ENCODE assay signal across 26 mouse cellular contexts in the genomic region with DNA sequence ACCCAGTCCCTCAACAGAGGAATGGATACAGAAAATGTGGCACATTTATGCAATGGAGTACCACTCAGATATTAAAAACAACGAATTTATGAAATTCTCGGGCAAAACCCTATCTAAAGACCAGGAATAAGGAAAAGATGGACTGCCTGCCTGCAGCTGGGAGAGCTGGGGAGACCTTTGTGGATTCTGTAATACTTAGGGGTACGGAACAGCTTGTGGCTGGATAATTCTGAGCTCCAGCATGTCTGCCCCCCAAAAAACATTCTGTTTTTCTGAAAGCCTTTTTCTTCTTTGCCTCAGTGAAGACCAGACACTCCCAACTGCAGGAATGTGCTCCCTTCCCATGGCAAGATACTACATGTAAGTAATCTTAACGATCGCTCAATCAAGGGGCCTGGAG. TPM values are rescaled to one million over a fixed set of nuclear protein-coding genes. Genes with fewer than 3 reads are reported as not detected.
"Had no signal": no experiment of that assay in that cellular context is flagged by ENCODE, and none has a peak within 500 bp of the region (broad histone marks: within the 10 kb centered on the region; RNA-seq: fewer than 3 reads in every experiment).

A gene (plus strand): TSS at position 301 of the 400 bp plus-strand sequence.

- DNase-seq: retina, postnatal 1 day; right cerebral cortex, adult 18-20 months; right cerebral cortex, postnatal 14 days; right cerebral cortex, postnatal 25 days; right cerebral cortex, postnatal 4 days; spleen, adult 18-20 months; thymus, adult 18-20 months; thymus, adult 2 months; thymus, postnatal 14 days; thymus, postnatal 25 days; thymus, postnatal 36 days; thymus, postnatal 4 days had no signal

- H3K27me3 ChIP-seq: neural tube, embryonic 12.5 days; neural tube, embryonic 13.5 days; neural tube, embryonic 15.5 days; stomach, embryonic 15.5 days had no signal

- H3K4me3 ChIP-seq: neural tube, embryonic 12.5 days; neural tube, embryonic 13.5 days; neural tube, embryonic 15.5 days; stomach, embryonic 15.5 days had no signal

- H3K27ac ChIP-seq: neural tube, embryonic 12.5 days; neural tube, embryonic 13.5 days; neural tube, embryonic 15.5 days; stomach, embryonic 15.5 days; stomach, postnatal 0 days had no signal

- H3K9ac ChIP-seq: neural tube, embryonic 12.5 days; neural tube, embryonic 13.5 days; neural tube, embryonic 15.5 days; stomach, embryonic 15.5 days had no signal

- H3K4me2 ChIP-seq: neural tube, embryonic 12.5 days; neural tube, embryonic 13.5 days; neural tube, embryonic 15.5 days; stomach, embryonic 15.5 days had no signal

- H3K36me3 ChIP-seq: neural tube, embryonic 12.5 days; neural tube, embryonic 13.5 days; neural tube, embryonic 15.5 days; stomach, embryonic 15.5 days had no signal

- H3K9me3 ChIP-seq: neural tube, embryonic 12.5 days; neural tube, embryonic 13.5 days; neural tube, embryonic 15.5 days; stomach, embryonic 15.5 days had no signal

- H3K4me1 ChIP-seq: neural tube, embryonic 12.5 days; neural tube, embryonic 13.5 days; neural tube, embryonic 15.5 days; stomach, embryonic 15.5 days had no signal

RNA-seq across cellular contexts. Expression of the gene that starts here (rescaled TPM):
- total RNA-seq: neutrophil, adult 5-6 weeks had no signal
- polyA plus RNA-seq: neural tube, embryonic 11.5 days; neural tube, embryonic 12.5 days; neural tube, embryonic 13.5 days; neural tube, embryonic 14.5 days; neural tube, embryonic 15.5 days; small intestine, adult 2 months; spleen, adult 2 months; stomach, embryonic 14.5 days; stomach, embryonic 15.5 days; stomach, embryonic 16.5 days; testis, adult 2 months; urinary bladder, adult 2 months had no signal
